Mouse (Mus musculus) bone marrow, adult 2 months (tissue): Measurements from ENCODE around the gene Sdk1. TPM values are rescaled to one million over a fixed set of nuclear protein-coding genes. Genes with fewer than 3 reads are reported as not detected.

Source experiments
- H3K27ac ChIP-seq: fragments of 200-500 bp; 2 replicates; pipeline ENCODE4 v1.5.1; 2012; ENCODE audit warnings: low read depth, mild to moderate bottlenecking, control low read depth, inconsistent platforms, low read length; ENCODE audit not compliant: control insufficient read depth, poor library complexity, insufficient read depth
- H3K4me1 ChIP-seq: fragments of 200-500 bp; 2 replicates; pipeline ENCODE4 v1.6.1; 2011; ENCODE audit warnings: low read length; ENCODE audit not compliant: control insufficient read depth, insufficient read depth
- H3K4me3 ChIP-seq: fragments of 200-500 bp; replicated peaks from 2 replicates; pipeline ENCODE3; 2011; ENCODE audit warnings: mild to moderate bottlenecking, low read depth, low read length, control low read depth; ENCODE audit not compliant: control insufficient read depth
- CTCF ChIP-seq: fragments of 200-500 bp; IDR thresholded peaks from 2 replicates; pipeline ENCODE4 v1.5.1; 2011; ENCODE audit warnings: low read length, control low read depth; ENCODE audit not compliant: control insufficient read depth, insufficient read depth
- POLR2A ChIP-seq: fragments of 200-500 bp; IDR thresholded peaks from 2 replicates; pipeline ENCODE4 v1.6.1; 2011; ENCODE audit warnings: low read depth, mild to moderate bottlenecking, control low read depth, low read length, borderline replicate concordance; ENCODE audit not compliant: control insufficient read depth
- WGBS: fragments of 180-500 bp; shearing (Covaris S2); methylation state at CpG from one replicate; pipeline ENCODE4 v1.1.7; 2018; 5-methylcytosine and 5-hydroxymethylcytosine counted together
- polyA plus RNA-seq: library from polyadenylated mRNA; stranded (reverse); fragments of >200 nt; gene quantifications from 2 replicates; pipeline ENCODE4 v1.2.4, GENCODE M21; 2011; ENCODE audit warnings: low replicate concordance; ENCODE audit not compliant: missing spikeins, insufficient read depth, insufficient read length

Gene Sdk1
- polyA plus RNA-seq, 1 experiment: 0.27 TPM

GRCm38 (mm10) chr5:141447247-141447646, 206.0 kb downstream of the Sdk1 start:
- WGBS: 47% methylated on average over 1 of the region's 1 CpGs
- no peaks in the 10 kb centered on the region for H3K4me1 ChIP-seq
- TF ChIP-seq POLR2A (no peak), CTCF (no peak)
- no peak overlapping the region for H3K27ac ChIP-seq
- no peak overlapping the region for H3K4me3 ChIP-seq

- 69% methylated on average over 2 of the region's 2 CpGs for WGBS
- no peak overlapping the region for H3K27ac ChIP-seq
- TF ChIP-seq POLR2A: no peak
- TF ChIP-seq CTCF: no peak
- no peak overlapping the region for H3K4me3 ChIP-seq
- no peaks in the 10 kb centered on the region for H3K4me1 ChIP-seq
These were observed 222.1 kb downstream of the Sdk1 start for GRCm38 (mm10) chr5:141463417-141463816.

DNA sequence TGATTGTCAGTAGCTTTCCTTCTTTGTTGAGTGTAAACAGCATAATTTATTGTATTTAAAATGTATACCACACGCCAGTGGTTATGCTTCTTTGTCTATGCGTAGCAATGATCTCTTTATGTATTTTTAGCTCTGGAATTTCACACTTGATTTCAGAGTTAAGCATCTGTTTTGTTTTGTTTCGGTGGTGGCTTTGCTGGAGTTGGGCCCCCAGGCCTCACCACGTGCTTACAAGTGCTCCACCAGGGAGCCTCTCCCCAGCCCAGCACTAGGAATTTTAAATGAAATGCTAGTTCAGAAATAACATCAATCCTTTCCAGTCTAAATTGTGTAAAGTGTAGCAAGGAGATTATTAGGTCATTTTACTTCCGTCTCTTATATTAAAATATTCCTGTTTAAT, 227.5 kb downstream of the Sdk1 start:
- no peaks in the 10 kb centered on the region for H3K4me1 ChIP-seq
- WGBS: 75% methylated on average over 5 of the region's 5 CpGs
- H3K4me3 ChIP-seq: no peak overlapping the region
- TF ChIP-seq POLR2A (no peak), CTCF (no peak)
- no peak overlapping the region for H3K27ac ChIP-seq

DNA sequence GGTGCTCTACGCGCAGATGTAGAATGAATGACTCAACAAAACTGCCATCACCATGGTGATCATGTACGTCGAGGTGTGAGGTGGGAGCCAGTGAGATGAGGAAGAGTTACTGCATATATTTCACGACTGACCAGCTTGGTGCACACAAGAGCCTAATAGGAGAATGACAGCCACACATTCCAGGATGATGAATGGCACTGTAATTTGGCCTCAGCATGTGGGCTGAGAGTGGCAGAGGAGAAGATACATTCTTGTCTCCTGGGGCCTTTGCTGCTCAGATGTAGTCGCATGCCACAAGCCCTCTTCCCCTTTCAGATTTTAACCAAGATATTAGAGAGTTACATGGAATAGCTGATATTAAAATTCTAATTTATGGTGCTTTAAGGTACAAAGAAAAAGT, 264.0 kb downstream of the Sdk1 start:
- WGBS: 77% methylated on average over 6 of the region's 6 CpGs
- TF ChIP-seq CTCF (no peak), POLR2A (no peak)
- Histone ChIP-seq H3K4me3 (no peak overlapping the region), H3K4me1 (no peaks in the 10 kb centered on the region), H3K27ac (no peak overlapping the region)

- Histone ChIP-seq H3K4me1 (no peaks in the 10 kb centered on the region), H3K27ac (no peak overlapping the region), H3K4me3 (no peak overlapping the region)
- TF ChIP-seq POLR2A: no peak
- TF ChIP-seq CTCF: no peak
- 84% methylated on average over 3 of the region's 3 CpGs for WGBS
These were observed 265.1 kb downstream of the Sdk1 start for GRCm38 (mm10) chr5:141506344-141506743.

- Histone ChIP-seq H3K4me1 (no peaks in the 10 kb centered on the region), H3K4me3 (no peak overlapping the region), H3K27ac (no peak overlapping the region)
- 64% methylated on average over 13 of the region's 13 CpGs for WGBS
- no peak for TF ChIP-seq CTCF
- TF ChIP-seq POLR2A: no peak
These were observed 283.8 kb downstream of the Sdk1 start for GRCm38 (mm10) chr5:141524801-141525715.

- TF ChIP-seq POLR2A (no peak), CTCF (no peak)
- Histone ChIP-seq H3K4me3 (no peak overlapping the region), H3K27ac (no peak overlapping the region), H3K4me1 (no peaks in the 10 kb centered on the region)
- 49% methylated on average over 5 of the region's 5 CpGs for WGBS
These were observed 298.9 kb downstream of the Sdk1 start for GRCm38 (mm10) chr5:141540193-141540592.

DNA sequence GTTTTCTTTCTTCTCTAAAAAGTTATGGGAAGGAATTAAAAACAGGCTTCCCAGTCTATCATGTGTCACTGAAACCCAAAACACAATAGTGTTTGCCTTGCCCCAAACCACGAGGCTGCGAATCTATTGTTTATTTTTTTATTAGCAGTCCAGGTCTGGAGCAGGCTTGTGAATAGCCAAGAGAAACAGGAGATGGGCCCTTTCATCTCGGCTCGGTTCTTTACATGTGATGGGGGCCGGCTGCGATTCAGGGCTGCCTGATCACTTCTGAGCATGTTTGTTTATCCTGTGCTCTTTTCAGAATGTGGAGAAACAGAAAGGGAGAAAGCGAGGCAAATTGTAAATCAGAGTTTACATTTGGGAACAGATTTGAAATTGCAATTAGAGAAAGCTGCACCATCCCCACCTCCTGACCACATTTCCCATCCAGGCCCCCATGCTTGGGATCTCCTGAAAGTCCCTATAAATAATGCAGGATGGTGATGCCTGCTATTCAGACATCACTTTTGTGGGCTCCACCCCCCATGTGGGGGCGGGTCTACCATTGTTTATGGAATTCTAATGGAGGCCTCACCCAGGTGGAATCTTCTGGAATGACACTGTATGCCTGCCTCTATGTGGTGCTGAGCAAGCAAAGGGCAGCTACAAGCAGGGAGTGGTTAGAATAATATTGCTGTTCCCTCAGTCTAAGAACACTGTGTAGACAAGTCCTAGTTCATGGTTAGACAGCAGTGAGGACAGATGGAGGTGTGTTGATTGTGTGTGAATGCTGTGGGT, 301.8 kb downstream of the Sdk1 start:
- TF ChIP-seq POLR2A: no peak
- no peak for TF ChIP-seq CTCF
- WGBS: 31% methylated on average over 8 of the region's 8 CpGs

More for the DNA sequence above, 301.8 kb downstream of the Sdk1 start:
- no peaks in the 10 kb centered on the region for H3K4me1 ChIP-seq
- H3K27ac ChIP-seq: no peak overlapping the region
- no peak overlapping the region for H3K4me3 ChIP-seq
